ENCODE assay signal across 24 mouse cellular contexts in genomic region chr17:47803662-47804061, GRCm38 (mm10). TPM values are rescaled to one million over a fixed set of nuclear protein-coding genes. Genes with fewer than 3 reads are reported as not detected.
A peak's percentile ranks its signal among the peaks of the same experiment; 100 is the strongest.
DNase-seq lines count a peak whose midpoint lies in the region; ATAC-seq and TF ChIP-seq lines count a peak whose summit lies in the region.
"Had no signal": no experiment of that assay in that cellular context is flagged by ENCODE, and none has a peak within 500 bp of the region (broad histone marks: within the 10 kb centered on the region; RNA-seq: fewer than 3 reads in every experiment).

No protein-coding gene starts in this region.

- ATAC-seq in intestine, postnatal 0 days, result no peak
- ATAC-seq in intestine, embryonic 15.5 days, result no peak
- ATAC-seq: hindbrain, embryonic 16.5 days; intestine, embryonic 16.5 days; midbrain, embryonic 13.5 days had no signal

- H3K27me3 ChIP-seq in intestine, postnatal 0 days (replicated peaks; ENCODE audit: control insufficient read depth, insufficient read depth, low read length), result no peaks in the 10 kb centered on the region
- H3K27me3 ChIP-seq in intestine, embryonic 15.5 days (replicated peaks), result no peaks in the 10 kb centered on the region
- H3K27me3 ChIP-seq: embryonic facial prominence, embryonic 12.5 days; midbrain, embryonic 13.5 days had no signal

- H3K9ac ChIP-seq in intestine, postnatal 0 days (ENCODE audit: low read depth, low read length), result no peak overlapping the region
- H3K9ac ChIP-seq in intestine, embryonic 15.5 days, result no peak overlapping the region
- H3K9ac ChIP-seq: embryonic facial prominence, embryonic 12.5 days; forebrain, embryonic 12.5 days; midbrain, embryonic 13.5 days had no signal

- no peak overlapping the region for H3K27ac ChIP-seq in intestine, postnatal 0 days (ENCODE audit: low read depth, low read length)
- H3K27ac ChIP-seq in intestine, embryonic 15.5 days, result no peak overlapping the region
- H3K27ac ChIP-seq: heart, embryonic 10.5 days; midbrain, embryonic 13.5 days had no signal

- no peaks in the 10 kb centered on the region for H3K36me3 ChIP-seq in intestine, postnatal 0 days (ENCODE audit: control insufficient read depth, insufficient read depth)
- H3K36me3 ChIP-seq in intestine, embryonic 15.5 days, result no peaks in the 10 kb centered on the region
- H3K36me3 ChIP-seq: embryonic facial prominence, embryonic 12.5 days; forebrain, embryonic 12.5 days; heart, embryonic 10.5 days; midbrain, embryonic 13.5 days had no signal

- TF ChIP-seq CTCF in intestine, postnatal 0 days (IDR thresholded peaks at IDR 0.05; ENCODE audit: low read depth), result peak; percentile 23; the same call in 1 of the 2 replicates

- no peak overlapping the region for H3K4me3 ChIP-seq in intestine, postnatal 0 days (ENCODE audit: low read depth, low read length)
- no peak overlapping the region for H3K4me3 ChIP-seq in intestine, embryonic 15.5 days (replicated peaks)
- H3K4me3 ChIP-seq: embryonic facial prominence, embryonic 12.5 days; erythroblast, embryonic 14.5 days; forebrain, embryonic 12.5 days; heart, embryonic 10.5 days; megakaryocyte, embryonic 14.5 days; midbrain, embryonic 13.5 days had no signal

- H3K4me1 ChIP-seq in intestine, postnatal 0 days (replicated peaks; ENCODE audit: control insufficient read depth, insufficient read depth, low read length), result no peaks in the 10 kb centered on the region
- H3K4me1 ChIP-seq in intestine, embryonic 15.5 days (replicated peaks), result peaks cover 22% of the 10 kb centered on the region
- H3K4me1 ChIP-seq: midbrain, embryonic 13.5 days had no signal

- WGBS in intestine, postnatal 0 days, result 95% methylated on average over 4 of the region's 4 CpGs
- WGBS in intestine, embryonic 15.5 days, result 86% methylated on average over 4 of the region's 4 CpGs

- H3K4me2 ChIP-seq in intestine, postnatal 0 days (replicated peaks; ENCODE audit: low read depth), result no peak overlapping the region
- no peak overlapping the region for H3K4me2 ChIP-seq in intestine, embryonic 15.5 days (replicated peaks)
- H3K4me2 ChIP-seq: embryonic facial prominence, embryonic 12.5 days; forebrain, embryonic 12.5 days; midbrain, embryonic 13.5 days had no signal

- peak; percentile 31 for DNase-seq in thymus, postnatal 4 days
- DNase-seq in thymus, adult 18-20 months, result no peak
- DNase-seq in MEL-GATA-1-ER (ENCODE audit: extremely low read depth, low read depth), result peak; percentile 18
- no peak for DNase-seq in adrenal gland, postnatal 25 days
- DNase-seq in ovary, postnatal 10 days (ENCODE audit: low spot score), result no peak
- DNase-seq in spleen, adult 18-20 months, result no peak
- DNase-seq: adrenal gland, postnatal 36 days; cerebellum, adult 11 months; cerebellum, postnatal 10 days; kidney, postnatal 4 days; left cerebral cortex, postnatal 4 days; retina, postnatal 1 day; right cerebral cortex, postnatal 25 days; thymus, postnatal 25 days had no signal

- H3K9me3 ChIP-seq in intestine, postnatal 0 days (ENCODE audit: control insufficient read depth), result no peaks in the 10 kb centered on the region
- no peaks in the 10 kb centered on the region for H3K9me3 ChIP-seq in intestine, embryonic 15.5 days
- H3K9me3 ChIP-seq: embryonic facial prominence, embryonic 12.5 days; forebrain, embryonic 12.5 days; heart, embryonic 10.5 days; midbrain, embryonic 13.5 days had no signal

RNA-seq across cellular contexts. Expression of gene Mdfi, which starts 30.8 kb away (rescaled TPM):
- polyA plus RNA-seq in intestine, postnatal 0 days (2015; fragmentation: Nextera tagmentation; extraction: Ambion mirVana), result 1.7 and 2.1 TPM in 2 replicates
- 8.3 and 9.5 TPM in 2 replicates for polyA plus RNA-seq in intestine, embryonic 15.5 days (2015; fragmentation: Nextera tagmentation; extraction: Ambion mirVana)
- 2.4 TPM in 1 of 2 replicates, not detected in the other for total RNA-seq in adrenal gland, postnatal 25 days (2021)

Comparison
In these comparisons a context has a peak if more than half of its experiments do, and no peak if none do; other contexts are left out.
1. DNase-seq: peak in thymus, postnatal 4 days (single experiment) and MEL-GATA-1-ER (single experiment); none in thymus, adult 18-20 months (0 of 2), adrenal gland, postnatal 25 days (single experiment), ovary, postnatal 10 days (single experiment) and spleen, adult 18-20 months (0 of 2).